Mouse (Mus musculus): ENCODE measurements around the gene Ripor2.

Ripor2 gene

DNA sequence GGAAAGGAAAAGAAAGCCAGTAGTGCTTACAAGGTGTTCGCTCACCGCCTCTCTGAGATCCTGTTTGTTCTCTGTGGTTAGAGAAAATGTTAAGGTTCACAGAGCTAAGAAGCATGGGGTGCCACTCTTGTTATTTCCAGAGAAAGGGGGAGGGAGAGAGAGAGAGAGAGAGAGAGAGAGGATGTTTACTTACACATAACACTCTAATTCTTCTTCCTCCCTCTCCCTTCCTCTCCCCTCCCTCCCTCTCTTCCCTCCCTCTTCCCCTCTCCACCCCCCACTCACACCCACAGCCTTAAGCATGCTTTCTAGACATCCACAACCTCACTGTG, 35.8 kb downstream of the Ripor2 start:
- no peak for DNase-seq (ENCODE audit: low spot score)

DNA sequence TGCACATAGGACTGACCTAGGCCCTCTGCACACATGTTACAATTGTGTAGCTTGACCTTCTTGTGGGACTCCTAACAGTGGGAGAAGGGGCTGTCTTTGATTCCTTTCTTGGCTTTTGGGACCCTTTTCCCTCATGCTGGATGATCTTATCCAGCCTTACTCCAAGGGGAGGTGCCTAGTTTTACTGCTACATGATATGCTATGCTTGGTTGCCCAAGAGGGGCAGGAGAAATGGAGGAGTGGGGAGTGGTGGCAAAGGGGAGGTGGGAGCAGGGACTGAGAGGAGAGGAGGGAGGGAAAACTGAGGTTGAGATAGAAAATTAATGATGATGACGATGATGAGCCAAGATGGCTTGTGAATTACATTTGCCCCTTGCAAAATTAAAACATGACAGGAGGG, 37.7 kb downstream of the Ripor2 start:
- no peak for DNase-seq (ENCODE audit: low spot score)

DNA sequence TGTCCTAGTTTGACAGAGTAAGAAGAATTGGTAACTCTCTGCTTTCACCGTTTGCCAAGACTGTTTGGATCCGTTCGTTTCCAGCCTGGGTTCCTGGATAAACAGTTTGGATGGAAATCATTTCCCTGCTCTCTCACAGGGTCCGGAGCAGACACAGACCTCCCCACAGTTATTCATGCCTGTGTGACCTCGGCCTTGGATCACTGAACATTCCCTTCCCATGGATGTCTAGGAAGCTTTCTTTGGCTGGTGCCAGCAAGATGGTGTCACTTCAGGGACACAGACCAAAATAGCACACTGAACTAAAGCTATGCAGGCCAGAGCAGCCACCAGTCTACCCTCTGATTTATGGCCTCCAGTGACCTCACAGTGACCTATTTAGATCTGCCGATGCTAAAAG, 38.5 kb downstream of the Ripor2 start:
- no peak for DNase-seq (ENCODE audit: low spot score)

DNA sequence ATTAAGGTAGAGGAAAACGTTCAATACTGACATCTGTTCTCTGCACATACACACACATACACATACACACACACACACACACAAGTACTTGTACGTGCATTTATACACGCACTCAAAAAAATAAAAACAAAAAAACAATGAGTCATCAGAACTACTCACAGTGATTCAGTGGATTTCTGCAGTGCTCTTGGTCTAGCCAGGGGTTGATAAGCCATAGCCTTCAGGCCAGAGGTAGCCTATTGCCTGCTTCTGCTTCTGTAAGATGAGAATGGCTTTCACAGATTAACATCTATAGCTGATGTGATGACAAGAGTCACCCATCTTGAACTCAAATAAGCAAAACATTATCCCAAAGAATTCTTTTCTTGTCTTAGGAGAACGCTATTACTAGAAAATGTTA, 41.6 kb downstream of the Ripor2 start:
- no peak for DNase-seq (ENCODE audit: low spot score)

DNA sequence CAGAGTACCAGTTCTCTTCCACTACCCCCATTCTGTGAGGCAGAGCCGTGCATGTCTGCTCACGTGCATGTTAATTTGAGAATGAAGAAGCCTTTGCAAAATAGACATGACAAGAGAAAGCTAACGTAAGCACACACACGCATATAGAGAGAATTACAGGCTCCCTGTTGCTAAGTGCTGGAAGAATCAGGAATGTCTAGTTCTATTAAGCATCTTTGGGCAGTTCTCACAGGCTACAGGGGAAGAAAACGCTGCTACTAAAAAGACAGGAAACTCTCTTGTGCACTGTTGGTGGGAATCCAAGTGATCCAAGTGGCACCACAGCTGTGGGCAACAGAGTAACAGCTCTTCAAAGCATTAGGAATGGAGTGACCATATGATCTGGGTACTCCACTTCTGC, 43.1 kb downstream of the Ripor2 start:
- DNase-seq (ENCODE audit: low spot score), result no peak

DNA sequence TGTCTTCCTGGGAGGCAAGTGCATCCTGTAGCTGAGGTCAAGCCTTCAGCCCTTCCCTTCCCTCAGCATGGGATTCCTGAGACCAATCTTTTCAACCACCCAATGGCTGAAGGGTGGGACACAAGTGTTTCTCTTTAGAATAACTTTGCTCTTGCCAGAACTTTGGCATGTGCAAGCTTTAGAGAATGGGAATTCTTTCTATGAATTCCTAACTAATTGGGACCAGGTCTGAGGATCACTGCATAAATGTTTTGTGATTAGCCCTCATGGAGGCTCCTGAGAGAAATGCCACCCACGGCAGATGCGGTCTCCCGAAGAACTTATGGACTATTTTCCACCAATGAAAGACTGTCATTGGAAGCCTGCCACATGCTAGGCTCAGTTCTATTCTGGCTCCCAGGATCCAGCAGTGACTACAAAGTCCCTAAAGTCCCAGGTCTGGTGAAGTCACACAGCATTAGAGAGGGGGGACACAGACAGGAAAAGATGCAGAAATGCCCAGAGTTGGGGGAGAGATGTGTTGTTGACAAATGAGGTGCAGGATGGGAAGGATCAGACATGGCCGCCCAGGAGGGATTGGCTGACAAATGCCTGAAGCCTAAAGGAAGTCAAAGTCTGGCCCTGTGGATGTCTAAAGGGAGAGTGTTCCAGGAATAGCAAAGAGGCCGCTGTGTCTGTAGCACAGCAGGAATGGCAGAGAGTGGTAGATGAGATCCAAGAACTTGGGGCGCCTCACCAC, 44.9 kb downstream of the Ripor2 start:
- no peak for DNase-seq (ENCODE audit: low spot score)

DNA sequence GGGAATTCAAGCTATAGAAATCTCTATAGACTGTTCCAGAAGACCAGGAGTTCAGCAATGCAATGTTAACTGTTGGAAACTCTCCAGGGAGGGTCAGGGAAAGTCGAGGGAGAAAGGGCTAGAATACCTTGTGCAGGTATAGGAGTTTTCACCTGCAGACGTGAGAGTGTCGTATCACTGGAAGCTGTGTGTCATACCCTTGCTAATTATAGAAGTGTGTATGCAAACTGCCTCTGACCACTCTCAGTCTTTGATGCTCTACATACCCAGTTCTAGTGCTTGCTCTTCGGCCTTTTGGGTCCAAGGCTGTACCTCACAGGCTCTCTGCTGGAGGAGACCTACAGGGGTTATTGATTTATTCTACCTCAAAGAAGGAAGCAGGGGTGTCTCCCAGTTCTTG, 46.2 kb downstream of the Ripor2 start:
- no peak for DNase-seq (ENCODE audit: low spot score)

DNA sequence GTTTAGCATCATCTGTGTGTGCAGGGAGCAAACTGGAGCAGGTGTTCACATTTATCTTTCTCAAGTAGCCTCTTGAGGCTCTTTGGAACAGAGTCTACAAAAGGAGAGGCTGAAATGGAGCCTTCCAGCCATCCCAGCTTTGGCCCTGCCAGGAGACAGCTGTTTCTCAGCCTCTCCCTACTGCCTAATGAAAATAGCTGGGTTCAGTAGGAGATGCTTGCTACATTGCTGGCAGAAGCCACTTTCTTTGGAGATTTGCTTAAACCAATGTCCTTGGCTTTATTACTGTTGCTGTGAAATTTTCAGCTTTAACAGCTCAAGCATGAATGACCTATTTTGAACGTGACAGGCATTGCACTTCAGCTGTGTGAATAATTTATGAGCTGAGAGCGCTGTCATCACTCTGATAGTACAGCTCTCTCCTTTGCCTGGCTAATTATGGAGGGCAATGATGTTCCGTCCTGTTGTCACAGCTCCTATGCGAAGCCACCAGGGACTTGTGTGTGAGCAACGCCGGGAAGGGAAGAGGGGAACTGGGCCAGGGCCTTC, 47.2 kb downstream of the Ripor2 start:
- DNase-seq (ENCODE audit: low spot score), result no peak

DNA sequence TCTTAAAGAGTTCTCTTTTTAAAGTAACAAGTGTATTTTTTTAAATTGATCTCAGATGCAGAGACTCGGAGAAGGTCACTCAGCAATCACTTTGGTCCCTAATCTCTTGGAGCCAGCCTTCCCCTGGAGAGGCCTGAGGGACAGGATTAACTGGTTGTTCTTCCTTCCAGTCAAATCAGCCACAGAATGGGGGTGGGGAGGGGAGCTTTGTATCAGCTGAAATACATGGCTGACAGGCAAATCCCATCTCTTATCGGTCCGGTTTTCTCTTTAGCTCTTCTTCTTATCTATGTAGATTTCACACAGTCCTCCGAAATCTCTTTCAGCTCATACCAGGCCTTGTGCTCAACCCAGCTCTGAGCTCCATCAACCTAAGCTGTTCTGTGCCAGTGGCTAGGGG, 48.4 kb downstream of the Ripor2 start:
- no peak for DNase-seq (ENCODE audit: low spot score)

DNA sequence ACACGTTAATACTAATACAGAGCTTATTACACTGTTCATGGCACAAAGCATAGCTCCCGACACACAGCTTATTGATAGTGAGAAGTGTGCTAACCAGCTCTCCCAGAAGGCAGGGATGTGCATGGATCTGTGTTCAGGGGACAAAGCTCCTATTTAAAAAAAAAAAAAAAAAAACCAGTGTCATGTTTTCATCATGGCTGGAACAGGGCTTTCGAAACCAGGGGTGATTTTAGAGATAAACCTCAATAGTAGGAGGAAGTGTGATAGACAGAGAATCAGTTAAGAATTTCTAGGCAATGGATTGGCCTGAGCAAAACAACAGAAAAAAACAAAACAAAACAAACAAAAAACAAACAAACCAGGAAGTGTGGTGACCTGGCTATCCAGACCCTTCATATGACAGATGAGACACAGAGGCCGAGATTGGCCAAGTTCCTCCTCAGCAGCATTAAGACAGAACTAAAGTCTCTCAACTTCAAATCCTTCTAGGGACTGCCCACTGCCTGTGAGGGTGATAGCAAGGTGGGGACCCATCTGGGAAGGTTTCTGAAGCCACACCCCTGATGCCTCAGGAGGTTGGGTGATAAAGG, 51.1 kb downstream of the Ripor2 start:
- DNase-seq (ENCODE audit: low spot score), result no peak

DNA sequence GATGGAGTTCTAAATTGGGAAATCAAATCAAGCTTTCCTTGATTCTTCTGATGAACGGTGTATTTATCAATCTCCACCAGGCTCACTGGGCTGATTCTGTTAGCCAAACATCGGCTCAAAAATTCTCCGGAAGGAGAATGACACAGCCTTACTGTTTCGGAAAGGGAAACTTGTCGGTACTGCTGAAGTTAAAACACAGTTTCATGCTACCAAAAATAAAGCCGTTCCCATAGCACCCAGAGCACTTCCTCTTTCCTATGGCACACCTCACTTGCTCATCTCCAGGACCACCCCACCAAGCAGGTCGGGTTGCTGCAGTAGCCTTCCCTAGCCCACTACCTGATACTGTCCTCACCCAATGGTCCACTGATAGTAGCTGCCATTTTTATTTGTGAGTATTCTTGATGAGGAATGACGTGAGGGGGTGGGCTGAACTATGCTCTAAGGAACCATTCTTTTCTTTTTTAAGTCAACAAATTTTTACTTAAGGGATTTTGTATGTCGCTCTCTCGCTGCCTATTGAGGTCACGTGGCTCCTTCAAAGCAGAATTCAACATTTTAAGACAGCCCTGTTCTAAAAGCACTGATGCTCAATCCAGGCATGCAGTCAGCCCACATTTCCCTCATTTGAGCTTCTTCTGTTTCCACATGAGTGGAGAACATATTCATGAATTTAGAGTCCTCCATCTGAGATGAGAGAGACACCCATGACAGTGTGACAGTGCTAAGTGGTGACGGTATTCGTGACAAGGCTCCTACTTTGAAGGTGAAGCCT, 52.5 kb downstream of the Ripor2 start:
- no peak for DNase-seq (ENCODE audit: low spot score)

DNA sequence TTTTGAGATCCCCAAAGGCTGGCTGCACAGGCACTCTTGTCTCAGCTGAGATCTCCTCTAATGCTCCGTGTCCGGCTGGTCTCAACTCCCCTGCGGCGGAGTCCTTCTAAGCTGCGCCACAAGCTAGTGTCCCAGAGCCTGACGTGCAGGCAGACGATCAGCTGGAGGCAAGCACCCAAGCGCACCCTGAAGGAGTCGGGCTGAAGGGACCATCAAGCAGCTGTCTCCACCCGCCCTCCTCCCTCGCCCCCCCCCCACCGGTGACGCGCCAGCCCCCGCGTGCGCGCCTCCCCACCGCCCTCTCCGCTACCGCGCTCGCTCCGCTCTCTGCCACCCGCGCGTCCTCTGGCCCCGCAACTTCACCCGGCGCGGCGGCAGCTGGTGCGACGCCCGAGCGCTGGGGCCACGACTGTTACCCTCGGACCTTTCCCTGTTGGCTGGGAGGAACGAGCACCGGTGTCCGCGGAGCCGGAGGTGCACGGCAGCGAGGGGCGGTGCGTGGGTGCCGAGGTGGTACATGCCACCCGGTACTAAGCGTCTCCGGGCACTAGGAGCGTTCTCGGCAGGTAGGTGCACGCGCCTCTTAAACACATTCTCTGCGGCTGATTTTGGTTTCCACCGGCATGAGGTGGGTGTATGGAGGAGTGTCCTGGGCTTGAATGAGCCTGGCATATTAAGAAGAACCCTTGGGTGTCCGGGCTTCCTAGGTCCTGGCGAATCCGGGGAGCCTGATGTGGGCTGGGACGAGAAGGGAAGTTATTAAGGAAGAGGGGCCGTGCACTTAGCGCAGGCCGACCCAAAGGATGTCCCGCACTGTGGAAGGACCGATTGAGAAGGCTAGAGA, 56.6 kb downstream of the Ripor2 start:
- peak; percentile 15 for DNase-seq (ENCODE audit: low spot score)

DNA sequence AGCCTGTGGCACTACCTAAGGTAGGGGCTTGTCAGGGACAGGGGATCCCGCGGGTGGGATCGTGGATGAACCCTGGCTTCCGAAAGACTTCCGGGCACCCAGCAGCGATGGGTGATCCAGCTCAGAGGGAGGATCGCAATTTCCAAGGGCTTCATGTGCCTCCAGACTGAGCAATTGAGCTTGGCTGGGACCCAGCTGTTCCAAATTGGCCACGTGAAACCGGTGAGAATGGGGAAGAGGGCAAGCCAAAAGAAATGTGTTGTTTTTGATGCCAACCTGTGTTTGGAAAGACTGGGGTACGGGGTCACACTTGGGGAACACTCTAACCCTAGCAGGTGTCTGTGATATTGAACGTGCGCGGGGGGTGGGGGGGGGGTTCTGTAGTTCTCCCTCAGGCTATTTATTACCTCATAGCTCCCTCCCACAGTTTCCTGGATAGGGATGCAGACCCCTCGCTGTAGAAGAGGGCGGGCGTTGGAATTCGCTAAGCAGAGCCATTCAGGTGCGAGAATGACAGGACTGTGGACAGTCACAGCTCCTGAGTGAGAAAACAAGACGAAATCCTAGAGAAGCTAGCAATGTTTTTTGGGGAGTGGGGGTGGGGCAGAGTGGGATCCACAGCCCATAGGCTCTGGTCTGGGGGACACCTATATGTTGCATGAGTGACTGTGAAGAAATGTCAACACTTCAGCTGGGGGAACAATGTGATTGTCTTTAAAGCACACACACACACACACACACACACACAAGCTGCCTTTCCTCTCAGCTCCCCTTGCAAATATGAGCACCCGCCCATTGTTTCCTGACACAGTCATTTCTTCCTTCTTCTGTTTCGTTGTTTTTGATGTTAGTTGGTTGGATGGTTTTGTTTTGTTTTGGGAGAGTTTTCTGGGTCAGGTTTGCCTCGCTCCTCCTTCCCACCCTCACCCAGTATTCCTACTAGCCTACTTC, 57.5 kb downstream of the Ripor2 start:
- DNase-seq (ENCODE audit: low spot score), result no peak

DNA sequence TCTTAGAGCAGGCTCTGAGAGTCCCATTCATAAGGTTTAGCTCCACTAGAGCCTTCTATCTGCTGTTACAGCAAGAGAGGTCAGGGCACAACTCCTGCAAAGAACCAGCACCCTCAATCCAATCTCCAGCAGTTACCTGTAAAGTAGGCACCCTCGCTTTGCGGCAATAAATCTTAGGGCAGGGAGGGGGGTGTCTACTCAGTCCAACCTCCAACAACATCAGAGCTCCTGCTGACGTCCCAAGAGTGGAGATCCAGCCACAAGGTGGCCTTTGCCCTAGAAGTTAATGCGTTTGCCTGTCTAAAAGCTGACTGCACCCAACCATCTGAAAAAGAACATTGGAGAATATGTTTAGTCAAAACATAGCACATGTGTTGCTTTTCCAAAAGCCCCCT, 58.2 kb downstream of the Ripor2 start:
- DNase-seq (ENCODE audit: low spot score), result no peak

DNA sequence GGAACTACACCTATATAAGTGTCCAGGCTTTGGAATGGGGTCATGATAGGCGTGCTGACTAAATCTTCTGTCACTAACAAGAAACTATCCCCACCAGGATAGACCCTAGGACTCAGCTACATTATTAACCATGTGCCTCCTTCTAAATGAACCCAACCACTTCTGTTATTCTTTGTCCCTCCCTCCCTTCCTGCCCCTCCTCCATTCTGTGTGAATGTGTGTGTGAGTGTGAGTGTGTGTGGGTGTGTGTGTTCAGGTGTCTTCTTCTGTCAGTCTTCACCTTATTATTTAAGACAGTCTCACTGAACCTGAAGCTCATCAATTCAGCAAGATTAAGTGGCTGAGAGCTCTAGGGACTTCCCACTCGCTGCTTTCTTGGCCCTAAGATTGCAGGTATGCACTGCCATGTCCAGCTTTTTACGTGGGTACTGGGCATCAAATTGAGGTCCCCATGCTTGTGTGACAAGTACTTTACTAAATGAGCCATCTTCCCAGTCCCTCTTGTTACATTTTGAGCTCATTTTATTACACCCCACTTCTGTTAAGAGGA, 58.9 kb downstream of the Ripor2 start:
- DNase-seq (ENCODE audit: low spot score), result no peak

DNA sequence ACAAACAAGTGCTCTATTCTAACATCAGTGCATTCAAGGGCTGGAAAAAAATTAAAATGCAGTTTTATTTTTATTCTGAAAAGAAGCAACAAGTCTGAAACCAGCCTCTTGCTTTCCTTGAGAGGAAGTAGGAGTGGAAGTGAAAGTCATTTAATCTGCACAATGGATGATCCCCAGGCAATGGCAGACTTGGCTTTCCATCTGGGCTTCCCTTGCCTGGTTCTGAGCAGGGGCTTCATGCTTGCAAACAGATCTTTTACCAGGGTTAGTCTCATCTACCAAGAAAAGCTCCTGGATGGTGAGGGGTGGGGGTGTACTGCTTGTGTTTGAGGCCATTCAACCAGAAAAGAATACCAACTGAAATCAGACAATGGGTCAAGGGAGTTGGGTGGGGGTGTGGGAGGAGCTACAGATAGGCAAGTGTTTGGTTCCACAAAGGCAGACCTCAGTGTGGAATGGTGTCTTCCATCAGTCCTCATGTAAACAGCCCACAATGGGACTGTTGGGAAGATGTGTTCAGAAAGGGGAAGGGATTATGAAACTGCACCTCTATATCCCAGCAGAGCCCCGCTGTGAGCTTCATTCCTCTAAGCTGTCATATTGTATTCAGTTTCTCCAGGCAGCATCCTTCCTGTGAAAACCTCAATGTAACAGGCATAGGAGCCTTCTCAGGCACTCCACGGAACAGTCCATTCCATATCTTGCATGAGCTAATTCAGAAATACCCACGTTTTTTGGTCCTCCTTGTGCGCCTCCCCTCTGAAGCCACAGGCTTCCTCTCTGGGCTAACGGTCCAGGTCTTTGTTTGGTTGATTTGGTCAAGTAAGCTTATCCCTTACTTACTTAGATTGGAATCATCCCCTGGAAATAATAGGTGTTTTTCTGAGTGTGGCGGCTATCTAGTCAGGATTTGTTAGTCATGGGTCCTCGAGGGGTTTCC, 59.8 kb downstream of the Ripor2 start:
- no peak for DNase-seq (ENCODE audit: low spot score)

DNA sequence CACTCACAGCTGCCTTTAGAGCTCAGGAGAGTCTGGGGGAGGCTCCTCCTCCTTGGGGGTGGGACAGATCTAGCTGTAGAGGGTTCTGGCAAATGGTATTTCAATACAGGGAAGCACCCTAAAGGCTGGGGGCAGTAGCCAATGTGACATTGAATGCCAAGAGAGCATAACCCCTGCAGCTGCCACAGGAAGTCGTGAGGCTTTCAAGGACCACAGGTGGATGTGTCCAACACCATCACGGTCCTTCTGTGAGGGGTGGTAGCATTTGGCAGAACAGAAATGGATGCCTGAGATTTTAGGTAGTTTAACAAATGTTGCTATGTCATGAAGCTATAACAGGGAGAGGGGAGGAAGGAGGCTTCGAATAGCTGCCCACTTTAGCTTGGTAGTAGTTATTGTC, 63.2 kb downstream of the Ripor2 start:
- DNase-seq (ENCODE audit: low spot score), result no peak

DNA sequence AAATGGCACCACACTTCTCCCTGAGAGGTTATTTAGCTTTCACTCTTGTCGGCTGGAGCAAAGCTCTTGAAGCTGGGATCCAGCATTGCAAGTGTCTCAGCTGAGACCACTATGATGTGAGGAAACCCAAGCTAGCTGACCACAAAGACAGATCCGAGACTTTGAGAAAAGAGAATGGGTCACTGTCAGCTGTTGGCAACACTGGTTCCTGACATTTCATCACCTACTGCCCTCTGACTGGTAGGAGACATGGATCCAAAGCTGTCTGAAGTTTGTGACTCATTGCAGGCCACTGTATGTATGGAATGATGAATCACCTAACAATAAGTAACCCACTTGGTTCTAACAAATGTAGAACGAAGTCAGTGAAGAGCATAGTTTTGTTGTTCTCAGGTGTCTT, 64.3 kb downstream of the Ripor2 start:
- DNase-seq (ENCODE audit: low spot score), result no peak

DNA sequence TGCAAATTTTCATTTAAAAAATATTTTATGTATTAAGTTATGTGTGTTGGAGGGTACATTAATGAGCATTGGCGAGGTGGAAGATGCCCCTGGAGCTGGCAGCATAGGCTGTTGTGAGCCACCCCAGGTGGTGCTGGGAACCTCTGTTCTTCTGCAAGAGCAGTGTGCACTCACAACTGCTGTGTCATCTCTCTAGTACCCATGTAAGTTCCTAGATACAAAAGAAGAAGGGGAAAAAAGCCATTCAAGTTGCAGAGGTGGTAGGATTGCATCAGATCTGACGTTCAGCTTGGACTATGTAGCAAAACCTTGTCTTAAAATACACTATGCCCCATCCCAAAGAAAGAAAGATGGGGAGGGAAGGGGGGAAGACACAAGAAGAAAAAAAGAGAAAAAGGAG, 65.5 kb downstream of the Ripor2 start:
- no peak for DNase-seq (ENCODE audit: low spot score)

DNA sequence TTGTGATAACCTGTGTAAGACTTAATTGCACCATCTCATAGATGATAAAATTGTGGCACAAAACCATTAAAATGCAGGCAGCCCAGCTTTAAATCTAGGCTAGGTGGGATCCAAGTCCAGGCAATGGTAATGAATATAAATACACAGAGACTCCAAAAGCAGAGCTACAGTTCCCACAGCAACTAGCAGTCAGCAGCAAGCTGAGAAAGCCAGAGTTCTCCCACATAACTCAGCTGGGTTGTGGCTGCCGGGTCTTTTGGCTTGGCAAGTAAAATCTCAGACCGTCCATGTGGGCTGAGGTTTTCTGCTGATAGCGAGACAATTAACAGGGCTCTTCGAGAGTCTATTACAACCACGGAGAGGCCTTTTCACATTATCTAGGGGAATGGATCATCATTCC, 66.0 kb downstream of the Ripor2 start:
- no peak for DNase-seq (ENCODE audit: low spot score)
